Mouse (Mus musculus) A20 (cell line): ENCODE measurements around the gene Zfp326.

Experiments
- DNase-seq: peaks from one replicate; pipeline ENCODE4 v3.0.0-alpha.2; 2011; ENCODE audit warnings: low read depth, low spot score

The Zfp326 gene

GRCm38 (mm10) chr5:105867427-105867826, 8.9 kb upstream of the Zfp326 start:
- no peak for DNase-seq

GRCm38 (mm10) chr5:105867841-105868447, 8.4 kb upstream of the Zfp326 start:
- DNase-seq, result no peak

GRCm38 (mm10) chr5:105868593-105868992, 7.8 kb upstream of the Zfp326 start:
- DNase-seq, result peak; percentile 69

- DNase-seq, result no peak
Observed at GRCm38 (mm10) chr5:105869739-105870138, 6.6 kb upstream of the Zfp326 start.

GRCm38 (mm10) chr5:105871140-105871539, 5.2 kb upstream of the Zfp326 start:
- no peak for DNase-seq

- no peak for DNase-seq
Observed at GRCm38 (mm10) chr5:105872176-105872575, 4.2 kb upstream of the Zfp326 start.

GRCm38 (mm10) chr5:105872916-105873315, 3.4 kb upstream of the Zfp326 start:
- DNase-seq, result no peak

GRCm38 (mm10) chr5:105873774-105874173, 2.6 kb upstream of the Zfp326 start:
- DNase-seq, result no peak

GRCm38 (mm10) chr5:105874476-105874875, 1.9 kb upstream of the Zfp326 start:
- DNase-seq, result no peak

- DNase-seq, result peak; percentile 66
Observed at GRCm38 (mm10) chr5:105876925-105877774, 785 bp downstream of the Zfp326 start.

GRCm38 (mm10) chr5:105887317-105887716, 11.0 kb downstream of the Zfp326 start:
- no peak for DNase-seq

GRCm38 (mm10) chr5:105898161-105898560, 21.8 kb downstream of the Zfp326 start:
- DNase-seq, result no peak

- no peak for DNase-seq
Observed at GRCm38 (mm10) chr5:105909209-105909608, 32.8 kb downstream of the Zfp326 start.

- DNase-seq, result no peak
Observed at GRCm38 (mm10) chr5:105909671-105910070, 33.3 kb downstream of the Zfp326 start.

GRCm38 (mm10) chr5:105911498-105911897, 35.1 kb downstream of the Zfp326 start:
- DNase-seq, result no peak

GRCm38 (mm10) chr5:105917398-105917797, 41.0 kb downstream of the Zfp326 start:
- no peak for DNase-seq

GRCm38 (mm10) chr5:105918289-105918688, 41.9 kb downstream of the Zfp326 start:
- peak; percentile 23 for DNase-seq

GRCm38 (mm10) chr5:105922818-105923487, 46.6 kb downstream of the Zfp326 start:
- DNase-seq, result no peak

- DNase-seq, result no peak
Observed at GRCm38 (mm10) chr5:105924347-105924746, 48.0 kb downstream of the Zfp326 start.

GRCm38 (mm10) chr5:105925568-105926255, 49.3 kb downstream of the Zfp326 start:
- DNase-seq, result peak; percentile 44

GRCm38 (mm10) chr5:105930282-105930681, 53.9 kb downstream of the Zfp326 start:
- DNase-seq, result peak; percentile 36

- DNase-seq, result no peak
Observed at GRCm38 (mm10) chr5:105932392-105932791, 56.0 kb downstream of the Zfp326 start.
